Mouse (Mus musculus): ENCODE results near the gene Xylt1.

- TF ChIP-seq CTCF (IDR thresholded peaks at IDR 0.05; ENCODE audit: borderline replicate concordance, insufficient read depth, low read depth, low read length) (no peak), POLR2A (IDR thresholded peaks at IDR 0.05; ENCODE audit: borderline replicate concordance, insufficient read depth, low read length) (no peak)
Measured at GRCm38 (mm10) chr7:117406336-117406735, 25.6 kb downstream of the Xylt1 start.
